Comparison of ENCODE assay signal across 13 mouse cellular contexts in genomic region chr15:102683670-102684069, GRCm38 (mm10). TPM values are rescaled to one million over a fixed set of nuclear protein-coding genes. Genes with fewer than 3 reads are reported as not detected.
DNase-seq lines count a peak whose midpoint lies in the region; ATAC-seq and TF ChIP-seq lines count a peak whose summit lies in the region.
"Had no signal": no experiment of that assay in that cellular context is flagged by ENCODE, and none has a peak within 500 bp of the region (broad histone marks: within the 10 kb centered on the region; RNA-seq: fewer than 3 reads in every experiment).

No protein-coding gene starts in this region.

- no peak overlapping the region for H3K27ac ChIP-seq in liver, adult 2 months (replicated peaks; ENCODE audit: insufficient read depth, low read depth, low read length)
- H3K27ac ChIP-seq in liver, embryonic 11.5 days (ENCODE audit: low read depth, low read length) = no peak overlapping the region
- H3K27ac ChIP-seq: embryonic facial prominence, embryonic 15.5 days; limb, embryonic 12.5 days had no signal

- no peak for ATAC-seq in liver, embryonic 11.5 days (replicated peaks; ENCODE audit: low FRiP score)

- peaks cover 5% of the 10 kb centered on the region; the same call in 1 of the 2 replicates for H3K27me3 ChIP-seq in liver, adult 2 months (ENCODE audit: control insufficient read depth, insufficient read depth, low read length)
- peaks cover 18% of the 10 kb centered on the region for H3K27me3 ChIP-seq in liver, embryonic 11.5 days (replicated peaks; ENCODE audit: control insufficient read depth, insufficient read depth, low read length)

- H3K79me2 ChIP-seq in liver, adult 2 months (ENCODE audit: control insufficient read depth, insufficient read depth, low read length) = no peaks in the 10 kb centered on the region

- no peaks in the 10 kb centered on the region for H3K36me3 ChIP-seq in liver, adult 2 months (ENCODE audit: control insufficient read depth, insufficient read depth, low read length)
- no peaks in the 10 kb centered on the region for H3K36me3 ChIP-seq in liver, embryonic 11.5 days (ENCODE audit: control insufficient read depth, insufficient read depth, low read length)
- H3K36me3 ChIP-seq: embryonic facial prominence, embryonic 15.5 days; limb, embryonic 12.5 days had no signal

- no peak for TF ChIP-seq POLR2A in liver, adult 2 months (IDR thresholded peaks at IDR 0.05; ENCODE audit: extremely low read depth, insufficient read depth, low read length)

- peak; percentile 52 to 63 for DNase-seq in cerebellum, postnatal 10 days
- DNase-seq in cerebellum, adult 11-12 months = no peak
- DNase-seq in liver, adult 2 months (ENCODE audit: extremely low read depth, low read depth, low spot score) = no peak
- no peak for DNase-seq in liver, embryonic 11.5 days (ENCODE audit: low spot score)
- DNase-seq in ES-CJ7 (ENCODE audit: low read depth, low spot score) = peak; percentile 73
- DNase-seq in induced T-regulatory cell, adult 2 months (ENCODE audit: low read depth) = peak; percentile 33
- DNase-seq in ovary, postnatal 14 days (ENCODE audit: low spot score) = no peak
- DNase-seq in thymus, postnatal 36 days = no peak
- DNase-seq: heart, adult 18-20 months; kidney, adult 11 months had no signal

- H3K9ac ChIP-seq in liver, adult 2 months (ENCODE audit: low read depth, low read length) = no peak overlapping the region
- no peak overlapping the region for H3K9ac ChIP-seq in liver, embryonic 11.5 days (ENCODE audit: low read depth, low read length)
- H3K9ac ChIP-seq: embryonic facial prominence, embryonic 15.5 days; limb, embryonic 12.5 days had no signal

- H3K4me3 ChIP-seq in liver, adult 2 months (ENCODE audit: insufficient read depth, low read depth, low read length) = no peak overlapping the region
- no peak overlapping the region for H3K4me3 ChIP-seq in liver, embryonic 11.5 days (ENCODE audit: low read depth, low read length)
- H3K4me3 ChIP-seq: embryonic facial prominence, embryonic 15.5 days; limb, embryonic 12.5 days had no signal

- WGBS in liver, adult 2 months = 22% methylated on average over 1 of the region's 1 CpGs
- 17% methylated on average over 1 of the region's 1 CpGs for WGBS in liver, embryonic 11.5 days

- H3K4me2 ChIP-seq in liver, embryonic 11.5 days = no peak overlapping the region
- H3K4me2 ChIP-seq: embryonic facial prominence, embryonic 15.5 days; limb, embryonic 12.5 days had no signal

- H3K4me1 ChIP-seq in liver, adult 2 months (ENCODE audit: control insufficient read depth, insufficient read depth, low read length) = no peaks in the 10 kb centered on the region
- H3K4me1 ChIP-seq in liver, embryonic 11.5 days (replicated peaks; ENCODE audit: control insufficient read depth, insufficient read depth, low read length) = no peaks in the 10 kb centered on the region
- H3K4me1 ChIP-seq: embryonic facial prominence, embryonic 15.5 days; limb, embryonic 12.5 days had no signal

- H3K9me3 ChIP-seq in liver, embryonic 11.5 days (ENCODE audit: control insufficient read depth, low read length) = no peaks in the 10 kb centered on the region
- H3K9me3 ChIP-seq: embryonic facial prominence, embryonic 15.5 days; limb, embryonic 12.5 days had no signal

- peak; percentile 47; the same call in 1 of the 2 replicates for TF ChIP-seq CTCF in liver, adult 2 months (IDR thresholded peaks at IDR 0.05; ENCODE audit: low read depth, low read length)

RNA-seq across cellular contexts. Expression of gene Atp5g2, which starts 11.5 kb away (rescaled TPM):
- total RNA-seq in liver, adult 2 months (2014; rRNA removed) = 149 and 181 TPM in 2 replicates
- 342 and 359 TPM in 2 replicates for polyA plus RNA-seq in liver, adult 2 months (2012; rRNA removed)
- 60.2 and 74.2 TPM in 2 replicates for polyA plus RNA-seq in liver, embryonic 11.5 days (2014; fragmentation: Nextera tagmentation; extraction: Ambion mirVana)

RNA-seq across cellular contexts. Expression of gene Calcoco1, which starts 38.3 kb away (rescaled TPM):
- total RNA-seq in liver, adult 2 months (2014; rRNA removed) = 19.1 and 20.5 TPM in 2 replicates
- polyA plus RNA-seq in liver, adult 2 months (2012; rRNA removed) = 20.7 and 22.8 TPM in 2 replicates
- 15.0 and 16.2 TPM in 2 replicates for polyA plus RNA-seq in liver, embryonic 11.5 days (2014; fragmentation: Nextera tagmentation; extraction: Ambion mirVana)

RNA-seq across cellular contexts. Expression of gene Atf7, which starts 58.4 kb away (rescaled TPM):
- 10.1 and 12.6 TPM in 2 replicates for total RNA-seq in liver, adult 2 months (2014; rRNA removed)
- polyA plus RNA-seq in liver, adult 2 months (2012; rRNA removed) = 27.8 and 41.1 TPM in 2 replicates
- polyA plus RNA-seq in liver, embryonic 11.5 days (2014; fragmentation: Nextera tagmentation; extraction: Ambion mirVana) = 14.4 and 17.1 TPM in 2 replicates

RNA-seq across cellular contexts. Expression of gene Gm28047, which starts 58.8 kb away (rescaled TPM):
- total RNA-seq in liver, adult 2 months (2014; rRNA removed) = not detected in 2 replicates
- not detected in 2 replicates for polyA plus RNA-seq in liver, adult 2 months (2012; rRNA removed)
- polyA plus RNA-seq in liver, embryonic 11.5 days (2014; fragmentation: Nextera tagmentation; extraction: Ambion mirVana) = not detected in 2 replicates
- polyA plus RNA-seq: embryonic facial prominence, embryonic 15.5 days; limb, embryonic 12.5 days; spleen, adult 2 months had no signal

Comparison
In these comparisons a context has a peak if more than half of its experiments do, and no peak if none do; other contexts are left out.
1. DNase-seq: peak in cerebellum, postnatal 10 days (2 of 2), ES-CJ7 (single experiment) and induced T-regulatory cell, adult 2 months (single experiment); none in cerebellum, adult 11-12 months (single experiment), liver, adult 2 months (single experiment), liver, embryonic 11.5 days (single experiment), ovary, postnatal 14 days (single experiment) and thymus, postnatal 36 days (0 of 2).